Mouse (Mus musculus) midbrain, embryonic 13.5 days (tissue): Measurements from ENCODE around the gene Traf7. TPM values are rescaled to one million over a fixed set of nuclear protein-coding genes. Genes with fewer than 3 reads are reported as not detected.

Experiments used
- ATAC-seq: fragments of 200-750 bp; cut with Nextera tagmentation; 2 replicates; pipeline ENCODE4 v1.8.0; 2017; ENCODE audit warnings: mild to moderate bottlenecking, moderate TSS enrichment, moderate library complexity
- H3K27ac ChIP-seq: fragments of 300-500 bp; sonication (generic); 2 replicates; pipeline ENCODE4 v1.5.1; 2015; ENCODE audit warnings: inconsistent platforms, mild to moderate bottlenecking, moderate library complexity
- H3K27me3 ChIP-seq: fragments of 300-500 bp; sonication (generic); 2 replicates; pipeline ENCODE4 v1.6.1; 2015; ENCODE audit warnings: mild to moderate bottlenecking, inconsistent platforms
- H3K36me3 ChIP-seq: fragments of 300-500 bp; sonication (generic); 2 replicates; pipeline ENCODE4 v1.6.1; 2015; ENCODE audit warnings: mild to moderate bottlenecking, inconsistent platforms
- H3K4me1 ChIP-seq: fragments of 300-500 bp; sonication (generic); replicated peaks from 2 replicates; pipeline ENCODE4 v1.6.1; 2015; ENCODE audit warnings: inconsistent platforms
- H3K4me2 ChIP-seq: fragments of 300-500 bp; sonication (generic); replicated peaks from 2 replicates; pipeline ENCODE4 v1.6.1; 2015; ENCODE audit warnings: moderate library complexity, mild to moderate bottlenecking, inconsistent platforms
- H3K4me3 ChIP-seq: fragments of 300-500 bp; sonication (generic); replicated peaks from 2 replicates; pipeline ENCODE4 v1.5.1; 2015; ENCODE audit warnings: mild to moderate bottlenecking, inconsistent platforms
- H3K9ac ChIP-seq: fragments of 300-500 bp; sonication (generic); replicated peaks from 2 replicates; pipeline ENCODE4 v1.6.1; 2015; ENCODE audit warnings: mild to moderate bottlenecking, inconsistent platforms
- H3K9me3 ChIP-seq: fragments of 300-500 bp; sonication (generic); 2 replicates; pipeline ENCODE4 v1.6.1; 2016; ENCODE audit warnings: mild to moderate bottlenecking, inconsistent platforms
- WGBS: fragments of 180-500 bp; shearing (Covaris S2); methylation state at CpG from one replicate; pipeline ENCODE4 v1.1.7; 2015; 5-methylcytosine and 5-hydroxymethylcytosine counted together
- polyA plus RNA-seq: library from polyadenylated mRNA; unstranded; fragments of >200 nt; fragmentation: Nextera tagmentation; extraction: Ambion mirVana; gene quantifications from 2 replicates; pipeline ENCODE4 v1.2.1, GENCODE M21; 2015

Gene Traf7
- polyA plus RNA-seq, 1 experiment from 2014 or later: 97.3 TPM

DNA sequence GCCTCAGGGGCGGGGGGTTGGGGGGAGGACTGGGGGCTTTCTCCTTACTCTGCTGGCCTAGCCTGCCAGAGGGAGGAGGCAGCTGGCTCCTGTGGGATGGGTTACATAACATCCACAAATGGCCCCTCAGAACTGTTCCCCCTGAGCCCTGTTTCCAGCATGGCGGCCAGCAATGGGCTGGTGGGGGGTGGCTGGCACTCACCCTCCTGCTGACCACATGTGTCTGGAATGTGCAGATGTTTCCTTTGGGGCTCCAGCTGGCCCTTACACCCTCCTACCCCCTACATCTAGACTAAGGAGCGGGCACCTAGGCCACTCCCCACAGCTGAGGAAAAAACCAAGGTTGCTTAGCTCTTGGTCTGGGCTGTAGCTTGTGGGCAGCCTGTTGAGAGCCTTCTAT lies 31.4 kb upstream of the Traf7 start:
- Histone ChIP-seq H3K4me1 (peaks cover 28% of the 10 kb centered on the region), H3K4me2 (peak overlapping the region; percentile 8; the same call in 1 of the 2 replicates), H3K36me3 (no peaks in the 10 kb centered on the region), H3K27ac (peak overlapping the region; percentile 79), H3K9ac (no peak overlapping the region), H3K4me3 (no peak overlapping the region), H3K27me3 (no peaks in the 10 kb centered on the region), H3K9me3 (no peaks in the 10 kb centered on the region)
- WGBS: 40% methylated on average over 3 of the region's 3 CpGs
- peak; percentile 70 for ATAC-seq

DNA sequence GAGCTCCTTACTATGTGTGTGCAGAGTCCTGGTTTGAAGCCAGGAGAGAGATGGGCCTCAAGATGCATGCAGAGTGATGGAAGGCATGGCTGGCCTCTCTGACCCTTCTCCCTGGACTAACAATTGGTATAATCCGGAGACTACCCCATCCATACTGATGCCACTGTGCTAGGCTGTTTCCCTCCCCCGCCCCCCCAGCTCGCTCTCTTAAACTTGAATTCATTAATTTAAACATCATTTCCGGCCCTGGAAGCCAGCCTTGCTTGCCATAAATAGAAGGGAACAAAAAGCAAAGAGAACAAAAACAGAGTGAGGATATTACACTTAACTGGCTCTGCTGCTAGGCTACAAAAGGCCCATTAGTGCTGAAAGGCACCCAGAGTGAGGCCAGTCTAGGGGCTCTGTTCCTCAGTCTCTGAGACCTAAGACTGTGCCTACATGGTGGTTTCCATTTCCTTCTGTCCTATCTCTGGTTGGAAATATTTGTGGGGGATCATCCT lies 30.9 kb upstream of the Traf7 start:
- no peaks in the 10 kb centered on the region for H3K27me3 ChIP-seq
- no peak overlapping the region for H3K4me3 ChIP-seq
- WGBS: 11% methylated on average over 4 of the region's 4 CpGs
- H3K4me2 ChIP-seq: peak overlapping the region; percentile 8
- no peak overlapping the region; the same call in 1 of the 2 replicates for H3K9ac ChIP-seq
- peak; percentile 77; the same call in 1 of the 2 replicates for ATAC-seq
- no peaks in the 10 kb centered on the region for H3K9me3 ChIP-seq
- H3K4me1 ChIP-seq: peaks cover 28% of the 10 kb centered on the region
- no peaks in the 10 kb centered on the region for H3K36me3 ChIP-seq
- H3K27ac ChIP-seq: peak overlapping the region; percentile 79

DNA sequence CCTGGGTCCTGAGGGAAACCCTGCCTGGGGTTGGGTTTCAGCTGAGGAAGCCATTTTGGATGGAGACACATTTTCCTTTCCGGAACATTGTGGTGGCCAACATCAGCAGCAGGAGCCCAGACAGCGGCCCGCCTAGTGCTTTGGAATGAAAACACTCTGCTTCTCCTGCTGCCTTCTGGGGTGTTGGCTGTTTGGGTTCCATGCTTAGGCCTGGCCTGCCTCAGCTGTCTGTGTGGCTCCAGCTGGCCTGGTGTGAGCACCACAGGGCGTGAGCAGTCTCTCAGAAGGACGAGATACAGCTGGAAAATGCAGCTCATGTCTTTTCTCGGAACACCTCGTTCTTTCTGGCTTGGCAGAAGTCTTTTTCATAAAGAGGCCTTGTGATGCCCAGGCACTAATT lies 29.4 kb upstream of the Traf7 start:
- Histone ChIP-seq H3K4me2 (no peak overlapping the region), H3K4me3 (no peak overlapping the region), H3K36me3 (no peaks in the 10 kb centered on the region), H3K9me3 (no peaks in the 10 kb centered on the region), H3K9ac (no peak overlapping the region), H3K27ac (no peak overlapping the region), H3K27me3 (no peaks in the 10 kb centered on the region), H3K4me1 (peaks cover 40% of the 10 kb centered on the region)
- no peak for ATAC-seq
- 96% methylated on average over 7 of the region's 7 CpGs for WGBS

DNA sequence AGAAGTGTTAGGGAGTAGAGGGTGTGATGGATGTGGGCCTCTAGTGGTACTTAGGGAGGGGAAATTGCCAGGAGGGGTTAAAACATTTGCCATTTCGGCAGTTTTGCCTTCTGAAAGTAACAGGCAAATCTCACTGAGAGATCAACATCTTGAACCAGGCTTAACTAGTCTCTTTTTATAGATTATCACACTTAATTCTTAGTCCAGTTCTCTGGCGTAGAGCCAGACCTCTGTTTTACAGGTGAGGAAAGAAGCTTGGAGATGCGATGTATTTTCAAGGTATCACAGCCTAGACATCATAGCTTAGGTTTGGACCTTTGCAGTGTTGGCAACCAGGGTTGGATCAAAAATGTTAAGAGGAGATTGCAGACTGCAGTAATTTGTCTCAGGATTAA lies 23.3 kb upstream of the Traf7 start:
- peak; percentile 1; the same call in 1 of the 2 replicates for ATAC-seq
- peak overlapping the region; percentile 65 for H3K4me3 ChIP-seq
- H3K27me3 ChIP-seq: peaks cover 15% of the 10 kb centered on the region
- 46% methylated on average over 3 of the region's 3 CpGs for WGBS
- H3K9ac ChIP-seq: peak overlapping the region; percentile 87
- peak overlapping the region; percentile 86 for H3K4me2 ChIP-seq
- H3K36me3 ChIP-seq: no peaks in the 10 kb centered on the region
- H3K27ac ChIP-seq: peak overlapping the region; percentile 95
- H3K9me3 ChIP-seq: no peaks in the 10 kb centered on the region
- H3K4me1 ChIP-seq: peaks cover 35% of the 10 kb centered on the region

DNA sequence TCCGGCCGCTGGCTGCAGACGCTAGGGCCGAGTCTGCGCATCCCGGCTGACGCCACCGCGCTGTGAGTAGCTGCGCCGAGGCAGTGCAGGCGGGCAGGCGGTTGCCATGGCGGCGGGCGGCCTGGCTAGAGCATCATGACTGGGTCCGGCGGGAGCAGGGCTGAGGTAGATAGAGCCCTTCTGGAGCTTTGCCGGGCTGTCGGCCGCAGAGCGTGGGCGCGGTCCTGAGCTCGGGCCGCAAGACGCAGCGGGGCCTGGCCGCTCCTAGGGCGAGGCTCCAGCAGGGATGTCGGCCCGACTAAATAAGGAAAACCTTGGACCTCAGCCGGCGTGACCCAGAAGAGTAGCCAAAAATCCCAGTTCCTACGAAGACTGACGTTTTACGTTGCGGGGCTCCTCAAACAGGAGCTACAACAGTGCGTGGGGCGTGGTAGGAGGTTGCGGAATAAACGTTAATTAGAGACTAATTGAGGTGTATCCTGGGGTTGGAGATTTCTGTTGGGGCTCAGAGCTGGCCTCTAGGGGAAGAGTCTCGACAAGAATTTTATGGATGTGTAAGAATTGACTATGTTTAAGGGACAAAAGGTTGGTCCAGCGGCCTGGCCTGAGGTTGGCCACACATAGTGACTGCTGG lies 22.8 kb upstream of the Traf7 start:
- Histone ChIP-seq H3K27ac (peak overlapping the region; percentile 95), H3K36me3 (no peaks in the 10 kb centered on the region), H3K9ac (peak overlapping the region; percentile 87), H3K4me2 (peak overlapping the region; percentile 86), H3K9me3 (no peaks in the 10 kb centered on the region), H3K27me3 (peaks cover 15% of the 10 kb centered on the region), H3K4me1 (peaks cover 35% of the 10 kb centered on the region), H3K4me3 (peak overlapping the region; percentile 65)
- ATAC-seq: peak; percentile 91
- WGBS: under 1% methylated on average over 44 of the region's 44 CpGs

DNA sequence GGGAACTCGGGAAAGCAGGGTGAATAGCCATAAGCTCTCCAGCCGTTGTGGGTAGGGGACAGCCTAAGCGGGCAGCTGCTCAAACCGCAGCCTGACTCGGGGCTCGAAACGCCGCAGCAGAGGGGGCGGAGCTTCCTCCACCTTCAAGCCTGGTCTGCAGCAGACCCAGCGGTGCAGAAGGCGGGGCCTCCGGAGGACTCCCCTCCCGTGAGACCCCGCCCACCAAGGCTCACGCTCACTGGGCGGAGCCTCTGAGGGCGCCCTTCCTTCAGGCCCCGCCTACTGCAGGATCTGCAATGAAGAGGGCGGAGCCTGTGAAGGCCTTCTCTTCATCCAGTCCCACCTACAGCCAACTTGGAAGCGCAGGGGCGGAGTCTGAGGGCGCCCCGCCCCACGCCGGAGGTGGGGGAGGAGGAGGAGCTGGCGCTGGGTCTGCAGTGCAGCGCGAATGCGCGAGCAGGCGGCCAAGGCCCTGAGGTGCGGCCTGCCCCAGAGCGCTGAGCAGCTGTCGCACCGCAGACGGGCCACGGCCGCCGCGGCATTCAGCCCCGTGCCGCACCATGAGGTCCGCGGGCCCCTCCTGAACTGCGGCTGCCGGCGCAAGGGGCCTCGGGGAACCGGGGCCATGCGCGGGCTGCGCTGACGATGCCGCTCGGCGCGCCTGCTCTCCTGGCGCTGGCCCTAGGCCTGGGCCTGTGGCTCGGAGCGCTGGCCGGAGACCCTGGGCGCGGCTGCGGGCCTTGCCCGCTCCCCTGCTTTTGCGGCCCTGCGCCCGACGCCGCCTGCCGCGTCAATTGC lies 22.1 kb upstream of the Traf7 start, which contains the start of gene Pkd1:
TSS of gene Pkd1 (plus strand) at position 217 of the 798 bp plus-strand sequence.
- Histone ChIP-seq H3K4me3 (peak within 1 kb of the TSS; percentile 65), H3K36me3 (no peaks in the 10 kb centered on the region), H3K27me3 (peaks cover 15% of the 10 kb centered on the region), H3K9me3 (no peaks in the 10 kb centered on the region), H3K4me1 (peaks cover 36% of the 10 kb centered on the region), H3K4me2 (peak within 1 kb of the TSS; percentile 86), H3K9ac (peak within 1 kb of the TSS; percentile 87), H3K27ac (peak within 1 kb of the TSS; percentile 95)
- ATAC-seq: peak; percentile 96
- under 1% methylated on average over 69 of the region's 72 CpGs for WGBS

DNA sequence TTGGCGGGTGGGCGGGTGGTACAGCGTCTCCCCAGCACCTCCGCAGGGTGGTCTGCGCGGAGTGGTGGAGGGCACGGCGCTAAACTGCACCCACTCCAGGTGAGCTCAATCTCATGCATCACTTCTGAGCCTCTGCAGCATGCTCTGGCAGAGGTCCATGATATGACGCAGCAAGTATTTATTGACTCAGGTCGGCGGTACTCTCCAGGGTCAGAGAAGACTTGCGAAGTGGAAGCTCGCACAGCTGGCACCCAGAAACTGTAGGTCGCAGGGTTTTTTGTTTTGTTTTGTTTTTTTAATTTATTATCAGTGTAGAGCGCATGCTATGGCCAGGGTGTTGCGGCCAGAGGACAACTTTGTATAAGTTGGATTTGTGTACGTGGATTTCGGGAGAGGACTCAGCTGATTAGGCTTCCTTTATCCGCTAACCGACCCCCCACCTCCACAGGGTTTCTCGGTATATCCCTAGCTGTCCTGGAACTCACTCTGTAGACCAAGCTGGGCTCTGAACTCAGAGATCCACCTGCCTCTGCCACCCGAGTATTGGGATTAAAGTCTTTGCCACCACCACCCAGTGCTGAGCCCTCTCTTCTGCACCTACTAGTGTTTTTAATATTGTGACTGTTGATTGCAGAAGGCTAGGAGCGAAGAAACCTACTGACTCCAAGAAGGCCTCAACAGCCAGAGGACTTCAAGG lies 21.3 kb upstream of the Traf7 start:
- peak overlapping the region; percentile 95; the same call in 1 of the 2 replicates for H3K27ac ChIP-seq
- WGBS: 7% methylated on average over 23 of the region's 23 CpGs
- H3K4me1 ChIP-seq: peaks cover 40% of the 10 kb centered on the region
- peak overlapping the region; percentile 86 for H3K4me2 ChIP-seq
- peaks cover 15% of the 10 kb centered on the region for H3K27me3 ChIP-seq
- no peaks in the 10 kb centered on the region for H3K36me3 ChIP-seq
- H3K9ac ChIP-seq: peak overlapping the region; percentile 32; the same call in 1 of the 2 replicates
- ATAC-seq: peak; percentile 22
- H3K9me3 ChIP-seq: no peaks in the 10 kb centered on the region
- H3K4me3 ChIP-seq: peak overlapping the region; percentile 65

DNA sequence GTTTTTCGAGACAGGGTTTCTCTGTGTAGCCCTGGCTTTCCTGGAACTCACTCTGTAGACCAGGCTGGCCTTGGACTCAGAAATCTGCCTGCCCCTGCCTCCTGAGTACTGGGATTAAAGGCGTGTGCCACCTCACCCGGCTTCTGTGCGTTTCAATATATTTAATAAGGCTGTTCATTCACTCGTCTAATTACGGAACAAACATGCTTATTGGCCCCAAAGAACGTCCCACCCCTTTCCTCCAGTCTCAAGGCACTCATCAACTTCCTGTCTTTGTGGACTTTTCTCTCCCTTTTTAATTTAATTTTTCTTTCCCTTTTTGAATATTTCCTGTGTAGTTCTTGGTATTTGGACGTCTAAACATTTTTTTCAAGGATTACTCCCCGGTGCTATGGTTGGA lies 20.7 kb upstream of the Traf7 start:
- no peaks in the 10 kb centered on the region for H3K9me3 ChIP-seq
- H3K9ac ChIP-seq: no peak overlapping the region
- H3K27me3 ChIP-seq: peaks cover 15% of the 10 kb centered on the region
- H3K4me1 ChIP-seq: peaks cover 40% of the 10 kb centered on the region
- no peaks in the 10 kb centered on the region for H3K36me3 ChIP-seq
- ATAC-seq: no peak
- H3K4me2 ChIP-seq: peak overlapping the region; percentile 86; the same call in 1 of the 2 replicates
- H3K27ac ChIP-seq: no peak overlapping the region
- peak overlapping the region; percentile 65; the same call in 1 of the 2 replicates for H3K4me3 ChIP-seq
- 34% methylated on average over 9 of the region's 9 CpGs for WGBS

DNA sequence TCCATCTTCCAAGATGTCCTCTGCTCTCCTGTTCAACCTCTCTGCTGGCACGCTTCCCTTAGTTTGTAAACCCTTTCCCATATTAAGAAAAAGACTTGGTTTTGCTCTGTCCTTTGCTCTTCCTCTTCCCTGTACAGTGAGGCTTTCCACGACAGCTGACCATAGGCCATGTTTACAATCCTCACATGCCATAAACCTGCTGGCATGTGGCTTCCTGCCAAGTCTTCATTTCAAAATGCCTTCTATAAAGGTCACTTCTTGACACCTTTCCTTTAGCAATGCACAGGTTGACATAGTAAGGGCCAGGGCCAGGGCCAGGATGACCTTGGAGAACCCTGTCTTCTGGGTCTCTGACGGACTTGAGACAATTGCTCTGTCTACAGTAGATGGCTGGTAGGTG lies 18.5 kb upstream of the Traf7 start:
- Histone ChIP-seq H3K27ac (no peak overlapping the region), H3K4me2 (no peak overlapping the region), H3K4me1 (peaks cover 20% of the 10 kb centered on the region), H3K9ac (no peak overlapping the region), H3K9me3 (no peaks in the 10 kb centered on the region), H3K36me3 (no peaks in the 10 kb centered on the region), H3K27me3 (peaks cover 15% of the 10 kb centered on the region), H3K4me3 (no peak overlapping the region)
- 84% methylated on average over 3 of the region's 3 CpGs for WGBS
- no peak for ATAC-seq

DNA sequence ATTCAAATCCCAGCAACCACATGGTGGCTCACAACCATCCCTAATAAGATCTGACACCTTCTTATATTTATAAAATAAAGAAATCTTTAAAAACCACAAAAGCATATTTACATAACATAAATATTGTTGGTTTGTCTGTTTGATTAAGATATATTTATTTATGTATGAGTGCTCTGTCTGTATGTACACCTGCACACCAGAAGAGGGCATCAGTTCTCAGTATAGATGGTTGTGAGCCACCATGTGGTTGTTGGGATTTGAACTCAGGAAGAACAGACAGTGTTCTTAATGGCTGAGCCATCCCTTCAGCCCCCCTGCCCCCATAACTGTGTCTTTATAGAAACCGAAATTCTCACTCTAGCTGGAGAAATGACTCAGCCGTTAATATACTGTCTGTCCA lies 17.5 kb upstream of the Traf7 start:
- Histone ChIP-seq H3K27ac (no peak overlapping the region), H3K9me3 (no peaks in the 10 kb centered on the region), H3K9ac (0 out of 2 replicates have a peak overlapping the region, but pooled peaks have one; percentile 20), H3K4me2 (no peak overlapping the region), H3K4me1 (peaks cover 15% of the 10 kb centered on the region), H3K27me3 (peaks cover 15% of the 10 kb centered on the region), H3K36me3 (no peaks in the 10 kb centered on the region), H3K4me3 (no peak overlapping the region)
- WGBS: 93% methylated on average over 2 of the region's 2 CpGs
- no peak for ATAC-seq

DNA sequence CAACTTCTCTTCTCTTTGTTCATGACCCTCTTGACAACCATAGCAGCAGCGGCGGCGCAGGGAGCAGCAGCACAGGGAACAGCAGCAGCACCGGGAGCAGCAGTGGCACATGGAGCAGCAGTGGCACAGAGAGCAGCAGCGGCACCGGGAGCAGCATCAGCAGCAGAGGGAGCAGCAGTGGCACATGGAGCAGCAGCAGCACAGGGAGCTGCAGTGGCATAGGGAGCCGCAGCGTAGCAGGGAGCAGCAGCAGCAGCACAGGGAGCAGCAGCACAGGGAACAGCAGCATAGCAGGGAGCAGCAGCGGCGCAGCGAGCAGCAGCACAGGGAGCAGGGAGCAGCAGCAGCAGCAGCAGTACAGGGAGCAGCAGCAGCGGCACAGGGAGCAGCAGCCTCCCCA lies 16.9 kb upstream of the Traf7 start:
- no peak for ATAC-seq
- peaks cover 15% of the 10 kb centered on the region for H3K4me1 ChIP-seq
- H3K9me3 ChIP-seq: no peaks in the 10 kb centered on the region
- H3K36me3 ChIP-seq: no peaks in the 10 kb centered on the region
- peaks cover 15% of the 10 kb centered on the region for H3K27me3 ChIP-seq
- WGBS: 24% methylated on average over 12 of the region's 12 CpGs
- no peak overlapping the region for H3K27ac ChIP-seq
- H3K4me3 ChIP-seq: no peak overlapping the region; the same call in 1 of the 2 replicates
- peak overlapping the region; percentile 36 for H3K4me2 ChIP-seq
- peak overlapping the region; percentile 20; the same call in 1 of the 2 replicates for H3K9ac ChIP-seq
